Mouse (Mus musculus) bone marrow macrophage, adult 2 months (primary cell): Measurements from ENCODE around the gene Phox2a. TPM values are rescaled to one million over a fixed set of nuclear protein-coding genes. Genes with fewer than 3 reads are reported as not detected.

ENCODE experiments used
- H3K27ac ChIP-seq: 2 replicates; pipeline ENCODE4 v1.5.1; 2012; ENCODE audit warnings: low read depth, low read length; ENCODE audit not compliant: insufficient read depth
- H3K4me1 ChIP-seq: 2 replicates; pipeline ENCODE4 v1.6.1; 2012; ENCODE audit warnings: low read length; ENCODE audit not compliant: control insufficient read depth, insufficient read depth
- H3K4me3 ChIP-seq: 2 replicates; pipeline ENCODE4 v1.5.1; 2012; ENCODE audit warnings: mild to moderate bottlenecking, low read length, moderate library complexity; ENCODE audit not compliant: insufficient read depth
- CTCF ChIP-seq: IDR thresholded peaks from 2 replicates; pipeline ENCODE4 v1.5.1; 2012; ENCODE audit warnings: low read depth, mild to moderate bottlenecking, low read length, moderate library complexity
- POLR2A ChIP-seq: IDR thresholded peaks from 2 replicates; pipeline ENCODE4 v1.6.1; 2012; ENCODE audit warnings: mild to moderate bottlenecking, low read depth, low read length, borderline replicate concordance
- polyA plus RNA-seq: library from polyadenylated mRNA; stranded (reverse); fragments of >200 nt; gene quantifications from 2 replicates; pipeline ENCODE4 v1.2.4, GENCODE M21; 2012; ENCODE audit not compliant: missing spikeins, insufficient read depth, insufficient read length

Phox2a gene
- polyA plus RNA-seq, 1 experiment = not detected

DNA sequence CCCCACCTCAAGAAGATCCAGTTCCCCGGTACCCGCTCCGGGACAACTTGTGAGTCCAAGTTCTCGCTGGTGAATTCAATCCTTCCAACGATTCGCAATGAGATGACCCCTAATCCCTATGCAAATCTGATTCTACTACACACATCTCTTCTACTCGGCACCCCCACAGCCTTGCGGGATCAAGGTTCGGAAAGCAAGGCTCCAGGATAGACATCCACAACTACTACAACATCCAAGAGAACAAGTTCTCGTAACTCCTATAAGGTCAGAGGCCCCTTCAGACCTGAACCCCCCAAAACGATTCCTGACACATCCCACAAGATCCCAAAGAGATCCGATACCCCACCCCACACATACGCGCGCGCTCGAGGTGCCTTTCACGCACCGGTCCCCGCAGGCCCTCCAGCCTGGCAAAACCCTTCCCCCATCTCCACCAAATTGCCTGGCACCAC lies 19.1 kb downstream of the Phox2a start:
- TF ChIP-seq POLR2A (no peak), CTCF (no peak)
- H3K4me1 ChIP-seq = peaks cover 32% of the 10 kb centered on the region
- H3K27ac ChIP-seq = peak overlapping the region; percentile 86
- H3K4me3 ChIP-seq = peak overlapping the region; percentile 70

DNA sequence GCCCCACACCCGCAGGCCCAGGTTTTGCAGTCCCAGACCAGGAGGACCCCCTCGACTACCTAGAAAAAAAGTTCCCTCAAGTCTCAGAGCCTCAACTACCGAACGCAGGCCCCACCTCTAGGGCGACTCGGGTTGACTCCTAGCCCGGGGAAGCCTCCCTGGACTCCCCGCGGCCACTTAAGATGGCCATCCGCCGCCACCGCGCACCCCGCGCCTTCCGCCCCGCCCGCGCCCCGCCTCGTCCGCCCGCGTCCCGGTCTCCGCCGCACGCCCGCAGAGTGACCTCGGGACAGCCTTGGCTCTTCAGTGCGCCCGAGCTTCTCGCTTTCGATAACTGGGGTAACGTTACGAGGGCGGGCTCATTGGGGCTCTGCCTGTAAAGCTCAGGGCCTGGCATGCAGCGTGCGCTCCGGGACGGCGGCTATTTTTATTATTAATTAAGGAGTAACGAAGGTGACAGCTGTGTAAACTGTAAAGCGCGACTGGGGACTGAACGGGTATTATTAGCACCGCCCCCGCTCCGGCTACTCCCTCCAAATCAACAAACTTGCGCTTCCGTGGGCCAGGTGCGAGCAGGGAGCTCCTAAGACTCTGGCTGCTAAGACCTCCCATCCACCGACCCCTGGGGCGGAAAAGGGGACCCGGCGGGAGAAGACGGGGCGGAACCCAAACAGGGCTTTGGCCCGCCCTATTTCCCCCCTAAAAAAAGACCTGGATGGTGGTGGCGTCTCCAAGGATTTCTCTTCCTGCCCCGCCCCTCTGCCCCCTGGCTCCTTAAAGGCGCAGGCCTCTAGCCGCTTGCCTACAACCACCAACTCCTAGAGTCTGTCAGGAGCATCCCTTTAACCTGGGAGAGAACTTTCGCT lies 19.7 kb downstream of the Phox2a start, which contains the start of gene Inppl1:
Gene Inppl1 (minus strand): TSS at position 624 of the 866 bp plus-strand sequence.
- Histone ChIP-seq H3K27ac (peak within 1 kb of the TSS; percentile 86), H3K4me3 (peak within 1 kb of the TSS; percentile 70), H3K4me1 (peaks cover 32% of the 10 kb centered on the region)
- no peak for TF ChIP-seq CTCF
- TF ChIP-seq POLR2A = no peak

DNA sequence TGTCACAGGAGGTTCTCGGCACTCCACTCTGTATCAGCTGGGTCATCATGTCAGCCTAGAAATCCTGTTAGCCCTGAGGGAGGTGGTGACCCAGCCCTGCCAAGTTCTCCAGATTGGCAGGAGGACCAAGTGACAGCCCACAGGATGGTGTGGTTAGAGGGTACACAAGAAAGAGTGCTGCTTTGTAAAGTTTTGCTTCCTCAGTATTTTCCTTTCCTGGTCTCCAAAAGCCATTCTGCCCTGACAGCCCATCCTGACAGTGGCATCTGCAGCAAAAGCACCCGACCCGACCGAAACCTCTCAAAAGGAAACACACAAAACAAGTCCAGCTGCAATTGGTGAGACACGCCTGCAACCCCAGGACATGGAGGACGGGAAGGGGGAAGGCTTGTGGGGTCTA lies 26.1 kb downstream of the Phox2a start:
- H3K27ac ChIP-seq = no peak overlapping the region
- H3K4me3 ChIP-seq = no peak overlapping the region
- TF ChIP-seq POLR2A (no peak), CTCF (no peak)
- H3K4me1 ChIP-seq = peaks cover 25% of the 10 kb centered on the region

DNA sequence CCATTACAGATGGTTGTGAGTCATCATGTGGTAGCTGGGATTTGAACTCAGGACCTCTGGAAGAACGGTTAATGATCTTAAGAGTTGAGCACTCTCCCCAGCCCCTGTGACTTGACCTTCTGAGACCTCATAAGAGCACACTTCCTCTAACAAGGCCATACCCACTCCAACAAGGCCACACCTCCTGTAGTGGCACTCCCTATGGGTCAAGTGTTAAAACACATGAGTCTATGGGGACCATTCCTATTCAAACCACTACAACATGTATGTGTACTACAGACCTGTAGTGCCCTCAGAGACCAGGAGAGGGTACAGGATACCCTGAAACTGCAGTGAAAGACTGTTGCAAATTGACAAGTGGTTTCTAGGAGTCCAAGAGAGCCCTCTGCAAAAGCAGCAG lies 29.8 kb downstream of the Phox2a start:
- Histone ChIP-seq H3K4me1 (peaks cover 38% of the 10 kb centered on the region), H3K4me3 (no peak overlapping the region), H3K27ac (peak overlapping the region; percentile 34; the same call in 1 of the 2 replicates)
- no peak for TF ChIP-seq CTCF
- TF ChIP-seq POLR2A = no peak

DNA sequence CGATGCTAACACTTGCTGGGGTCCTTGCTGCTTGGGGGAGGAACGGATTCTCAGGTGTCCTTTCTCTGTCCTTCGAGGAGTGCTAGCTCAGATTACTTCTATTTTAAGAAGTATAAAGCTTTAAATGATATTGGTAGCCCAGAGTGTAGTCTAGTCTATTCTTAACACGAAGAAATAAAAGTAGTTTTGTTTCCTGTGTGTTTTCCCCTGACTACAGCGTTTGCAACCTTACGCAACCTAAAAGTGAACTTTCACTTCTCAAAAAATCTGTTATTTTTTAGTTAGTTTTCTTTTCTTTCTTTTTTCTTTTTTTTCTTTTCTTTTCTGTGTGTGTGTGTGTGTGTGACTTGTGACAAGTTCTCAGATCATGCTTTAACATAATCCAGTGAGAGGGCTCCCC lies 33.6 kb downstream of the Phox2a start:
- H3K27ac ChIP-seq = peak overlapping the region; percentile 98
- TF ChIP-seq CTCF = no peak
- TF ChIP-seq POLR2A = no peak
- H3K4me3 ChIP-seq = no peak overlapping the region
- H3K4me1 ChIP-seq = peaks cover 59% of the 10 kb centered on the region

DNA sequence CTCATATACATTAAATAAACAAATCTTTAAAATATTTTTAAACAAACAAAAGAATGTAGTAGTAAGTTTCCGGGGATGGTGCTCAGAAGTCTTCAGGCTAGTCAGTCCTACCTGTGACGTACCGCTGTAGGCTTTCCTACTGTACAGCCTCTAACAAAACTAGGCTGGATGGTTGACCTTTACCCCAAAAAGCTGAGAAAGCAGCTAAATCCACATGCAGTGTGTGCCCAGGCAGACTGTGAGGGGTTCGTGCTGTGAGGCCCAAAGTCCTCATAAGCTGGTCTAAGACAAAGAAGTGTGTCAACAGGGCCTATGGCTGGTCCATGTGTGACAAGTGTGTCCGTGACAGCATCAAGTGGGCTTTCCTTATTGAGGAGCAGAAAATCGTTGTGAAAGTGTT lies 34.7 kb downstream of the Phox2a start:
- TF ChIP-seq CTCF = no peak
- TF ChIP-seq POLR2A = no peak
- Histone ChIP-seq H3K4me3 (no peak overlapping the region), H3K27ac (peak overlapping the region; percentile 88), H3K4me1 (peaks cover 69% of the 10 kb centered on the region)

DNA sequence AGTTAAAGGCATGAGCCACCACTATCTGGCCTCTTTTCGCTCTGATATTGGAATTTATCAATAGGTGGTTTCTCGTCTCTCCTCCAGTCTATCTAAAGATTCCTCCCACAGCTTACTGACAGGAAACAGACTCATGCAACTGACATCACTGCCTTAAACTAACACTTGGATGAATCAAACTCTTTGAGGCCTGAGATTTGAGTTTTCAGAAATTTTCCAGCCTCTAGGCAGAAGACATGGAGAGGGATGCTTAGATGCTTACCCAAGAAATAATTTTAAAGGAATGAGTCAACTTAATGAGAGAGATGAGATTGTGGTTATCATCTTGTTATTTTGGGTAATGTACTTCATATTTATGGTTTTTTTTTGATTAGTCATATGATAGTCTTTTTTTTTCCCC lies 35.7 kb downstream of the Phox2a start:
- peak overlapping the region; percentile 88 for H3K27ac ChIP-seq

DNA sequence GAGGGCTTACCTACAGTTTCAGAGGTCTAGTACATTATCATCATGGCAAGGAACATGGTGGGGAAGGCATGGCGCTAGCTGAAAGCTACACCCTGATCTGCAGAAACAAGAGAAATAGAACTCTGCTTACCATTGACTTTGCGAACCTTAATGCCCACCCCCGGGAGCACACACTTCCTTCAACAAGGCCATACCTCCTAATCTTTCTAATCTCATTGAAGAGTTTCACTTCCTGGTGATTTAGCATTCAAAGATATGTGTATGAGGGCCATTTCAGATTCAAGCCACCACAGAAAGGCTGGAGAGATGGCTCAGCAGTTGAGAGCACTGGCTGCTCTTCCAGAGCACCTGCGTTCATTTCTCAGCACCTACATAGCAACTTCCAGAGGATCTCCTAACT lies 39.0 kb downstream of the Phox2a start, which contains the start of gene Folr2:
Gene Folr2 (minus strand): TSS at position 101 of the 400 bp plus-strand sequence.
- Histone ChIP-seq H3K27ac (0 out of 2 replicates have a peak within 1 kb of the TSS, but pooled peaks have one; percentile 68), H3K4me1 (peaks cover 52% of the 10 kb centered on the region), H3K4me3 (no peak within 1 kb of the TSS)
- TF ChIP-seq CTCF = no peak
- TF ChIP-seq POLR2A = no peak

More for the DNA sequence above, 35.7 kb downstream of the Phox2a start:
- TF ChIP-seq CTCF = no peak
- TF ChIP-seq POLR2A = no peak
- Histone ChIP-seq H3K4me3 (no peak overlapping the region), H3K4me1 (peaks cover 70% of the 10 kb centered on the region)

DNA sequence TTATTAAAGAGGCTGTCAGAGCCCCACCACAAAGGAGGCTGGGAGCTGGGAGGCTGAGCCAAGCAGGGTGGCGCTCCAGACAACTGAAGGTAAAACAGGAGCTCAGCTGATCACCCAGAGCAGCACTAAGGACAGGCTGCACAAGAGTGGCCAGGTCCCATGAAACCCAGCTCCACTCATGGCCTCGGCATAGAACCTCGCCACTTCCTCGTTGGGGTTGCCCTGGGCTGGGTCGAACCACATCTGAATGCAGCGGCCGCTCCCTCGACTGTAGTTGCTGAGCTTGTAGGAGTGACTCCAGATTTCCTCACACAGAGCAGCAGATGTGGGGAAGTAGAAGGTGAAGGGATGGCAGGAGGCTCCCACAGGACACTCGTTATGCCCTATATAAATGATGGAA lies 40.2 kb downstream of the Phox2a start:
- H3K4me1 ChIP-seq = peaks cover 45% of the 10 kb centered on the region
- TF ChIP-seq POLR2A = no peak
- TF ChIP-seq CTCF = no peak
- no peak overlapping the region for H3K4me3 ChIP-seq
- H3K27ac ChIP-seq = peak overlapping the region; percentile 68

DNA sequence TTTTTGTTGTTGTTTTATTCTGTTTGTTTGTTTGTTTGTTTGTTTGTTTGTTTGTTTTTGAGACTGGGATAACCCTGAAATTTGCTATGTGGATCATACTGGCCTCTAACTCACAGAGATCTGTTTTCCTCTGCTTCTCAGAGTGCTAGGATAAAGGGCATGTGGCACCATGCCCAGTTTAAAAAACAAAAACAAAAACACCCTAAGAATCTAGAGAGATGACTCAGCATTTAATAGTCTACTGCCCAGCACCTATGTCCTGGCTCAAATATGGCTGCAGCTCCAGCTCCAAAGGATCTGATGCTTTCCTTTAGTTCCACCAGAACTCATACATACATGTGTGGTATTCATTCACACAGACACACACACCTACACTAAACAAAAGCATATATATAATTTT lies 42.9 kb downstream of the Phox2a start:
- Histone ChIP-seq H3K4me3 (no peak overlapping the region), H3K27ac (no peak overlapping the region)
- no peak for TF ChIP-seq CTCF
- no peak for TF ChIP-seq POLR2A

More for the DNA sequence above, 42.9 kb downstream of the Phox2a start:
- H3K4me1 ChIP-seq = peaks cover 40% of the 10 kb centered on the region
